Mouse (Mus musculus) right cerebral cortex, postnatal 36 days (tissue): ENCODE measurements around the gene Pld5.

Source experiments
- DNase-seq, 2 experiments: peaks; one replicate each; pipeline ENCODE4 v3.0.0; 2022; ENCODE audit warnings: low spot score in 2 of 2, mixed read lengths in 1 of 2

Gene Pld5

GRCm38 (mm10) chr1:176167784-176168183 lies 107.3 kb downstream of the Pld5 start:
- DNase-seq, result no peak

GRCm38 (mm10) chr1:176167114-176167513 lies 108.0 kb downstream of the Pld5 start:
- DNase-seq, result no peak

- no peak for DNase-seq
Measured at GRCm38 (mm10) chr1:176145306-176145705, 129.8 kb downstream of the Pld5 start.

GRCm38 (mm10) chr1:176134379-176134778 lies 140.7 kb downstream of the Pld5 start:
- DNase-seq, result peak in 1 of 2 experiments; percentile 16

GRCm38 (mm10) chr1:176125771-176126170 lies 149.3 kb downstream of the Pld5 start:
- DNase-seq, result no peak

GRCm38 (mm10) chr1:176124441-176124840 lies 150.7 kb downstream of the Pld5 start:
- DNase-seq, result no peak

- DNase-seq, result no peak
Measured at GRCm38 (mm10) chr1:176123781-176124180, 151.3 kb downstream of the Pld5 start.

GRCm38 (mm10) chr1:176115604-176116003 lies 159.5 kb downstream of the Pld5 start:
- DNase-seq, result no peak

GRCm38 (mm10) chr1:176098685-176099320 lies 176.3 kb downstream of the Pld5 start:
- no peak for DNase-seq

- DNase-seq, result no peak
Measured at GRCm38 (mm10) chr1:176092119-176092518, 183.0 kb downstream of the Pld5 start.

GRCm38 (mm10) chr1:176089382-176089781 lies 185.7 kb downstream of the Pld5 start:
- DNase-seq, result peak in 1 of 2 experiments; percentile 28

- no peak for DNase-seq
Measured at GRCm38 (mm10) chr1:176085952-176086648, 189.0 kb downstream of the Pld5 start.

- no peak for DNase-seq
Measured at GRCm38 (mm10) chr1:176082306-176082705, 192.8 kb downstream of the Pld5 start.

GRCm38 (mm10) chr1:176080969-176081368 lies 194.1 kb downstream of the Pld5 start:
- DNase-seq, result no peak

GRCm38 (mm10) chr1:176078410-176078809 lies 196.7 kb downstream of the Pld5 start:
- DNase-seq, result no peak

GRCm38 (mm10) chr1:176076799-176077198 lies 198.3 kb downstream of the Pld5 start:
- DNase-seq, result no peak

- DNase-seq, result no peak
Measured at GRCm38 (mm10) chr1:176075810-176076209, 199.3 kb downstream of the Pld5 start.

- no peak for DNase-seq
Measured at GRCm38 (mm10) chr1:176075409-176075808, 199.7 kb downstream of the Pld5 start.

- no peak for DNase-seq
Measured at GRCm38 (mm10) chr1:176074526-176074925, 200.6 kb downstream of the Pld5 start.

GRCm38 (mm10) chr1:176065281-176065680 lies 209.8 kb downstream of the Pld5 start:
- no peak for DNase-seq

GRCm38 (mm10) chr1:176064471-176064870 lies 210.6 kb downstream of the Pld5 start:
- no peak for DNase-seq

GRCm38 (mm10) chr1:176053653-176054052 lies 221.5 kb downstream of the Pld5 start:
- no peak for DNase-seq

GRCm38 (mm10) chr1:176046995-176047394 lies 228.1 kb downstream of the Pld5 start:
- no peak for DNase-seq
